Mouse (Mus musculus) megakaryocyte, embryonic 14.5 days (primary cell): ENCODE results near the gene Taf11.

Source experiments
- FLI1 ChIP-seq: IDR thresholded peaks from 2 replicates; pipeline ENCODE4 v1.6.1; 2012; ENCODE audit warnings: low read length, inconsistent platforms, mixed read lengths
- GATA1 ChIP-seq: IDR thresholded peaks from 3 replicates; pipeline ENCODE4 v1.6.1; 2012; ENCODE audit warnings: mixed read lengths, low read length, inconsistent platforms, borderline replicate concordance

GRCm38 (mm10) chr17:27871851-27872250, 37.8 kb downstream of the Taf11 start:
- TF ChIP-seq GATA1 (no peak), FLI1 (no peak)
